Mouse (Mus musculus) C2C12 (cell line): ENCODE data around the gene Htr6. TPM values are rescaled to one million over a fixed set of nuclear protein-coding genes. Genes with fewer than 3 reads are reported as not detected.

Source experiments
- H3K27me3 ChIP-seq: one replicate; pipeline ENCODE4 v1.6.1; 2011; ENCODE audit not compliant: control insufficient read depth, insufficient read depth, insufficient read length
- H3K36me3 ChIP-seq: one replicate; pipeline ENCODE4 v1.6.1; 2011; ENCODE audit not compliant: control insufficient read depth, insufficient read depth
- H3K4me3 ChIP-seq: one replicate; pipeline ENCODE4 v1.5.1; 2011; ENCODE audit warnings: mild to moderate bottlenecking, control low read depth; ENCODE audit not compliant: poor library complexity, insufficient read depth, severe bottlenecking
- H3K79me2 ChIP-seq: one replicate; pipeline ENCODE4 v1.6.1; 2011; ENCODE audit not compliant: control insufficient read depth, insufficient read depth
- H3K79me3 ChIP-seq: one replicate; pipeline ENCODE4 v1.6.1; 2011; ENCODE audit warnings: low read depth, control low read depth
- H3ac ChIP-seq: one replicate; pipeline ENCODE3; 2011; ENCODE audit warnings: low read depth; ENCODE audit not compliant: control insufficient read depth, insufficient read length
- CEBPB ChIP-seq: IDR thresholded peaks from one replicate; pipeline ENCODE4 v1.6.1; 2011; ENCODE audit warnings: low read depth, mild to moderate bottlenecking, control low read depth, moderate library complexity
- CTCF ChIP-seq: IDR thresholded peaks from one replicate; pipeline ENCODE4 v1.5.1; 2011; ENCODE audit not compliant: control insufficient read depth, insufficient read depth, insufficient read length
- FOSL1 ChIP-seq: IDR thresholded peaks from one replicate; pipeline ENCODE4 v1.8.0; 2011; ENCODE audit warnings: mild to moderate bottlenecking, low read length; ENCODE audit not compliant: poor library complexity, insufficient read depth, severe bottlenecking
- MAX ChIP-seq: IDR thresholded peaks from one replicate; pipeline ENCODE4 v1.6.1; 2011; ENCODE audit warnings: mild to moderate bottlenecking, control low read depth
- MYOD1 ChIP-seq: IDR thresholded peaks from one replicate; pipeline ENCODE4 v1.6.1; 2011; ENCODE audit warnings: low read depth; ENCODE audit not compliant: control insufficient read depth, insufficient read length
- MYOG ChIP-seq: IDR thresholded peaks from one replicate; pipeline ENCODE4 v1.6.1; 2011; ENCODE audit not compliant: control insufficient read depth, insufficient read length; ENCODE audit errors: extremely low read depth
- USF1 ChIP-seq: IDR thresholded peaks from one replicate; pipeline ENCODE4 v1.6.1; 2011; ENCODE audit warnings: low read depth, mild to moderate bottlenecking, control low read depth, moderate library complexity
- long read RNA-seq, 2 experiments: library from polyadenylated mRNA; unstranded; transcript quantifications; one replicate each; pipeline ENCODE4 v2.0.0; 2019 to 2020
- polyA plus RNA-seq: library from polyadenylated mRNA; unstranded; fragments of >200 nt; fragmentation: generic; extraction: Trizol; gene quantifications from one replicate; pipeline ENCODE4 v1.2.1, GENCODE M21; 2012; ENCODE audit warnings: missing spikeins

Htr6 gene
- polyA plus RNA-seq: 0.02 TPM
- long read RNA-seq, experiment 1: 0 reads
- long read RNA-seq, experiment 2: 0 reads

GRCm38 (mm10) chr4:139075041-139075711 lies at the start of gene Htr6:
Gene Htr6, minus strand, starts transcription at chr4:139075570.
- Histone ChIP-seq H3ac (peak within 1 kb of the TSS; percentile 35), H3K27me3 (peaks cover 39% of the 10 kb centered on the region), H3K79me2 (no peaks in the 10 kb centered on the region), H3K36me3 (no peaks in the 10 kb centered on the region), H3K79me3 (no peaks in the 10 kb centered on the region), H3K4me3 (no peak within 1 kb of the TSS)
- TF ChIP-seq MYOD1 (no peak), MAX (no peak), FOSL1 (no peak), USF1 (no peak), CEBPB (no peak), MYOG (no peak), CTCF (no peak)

DNA sequence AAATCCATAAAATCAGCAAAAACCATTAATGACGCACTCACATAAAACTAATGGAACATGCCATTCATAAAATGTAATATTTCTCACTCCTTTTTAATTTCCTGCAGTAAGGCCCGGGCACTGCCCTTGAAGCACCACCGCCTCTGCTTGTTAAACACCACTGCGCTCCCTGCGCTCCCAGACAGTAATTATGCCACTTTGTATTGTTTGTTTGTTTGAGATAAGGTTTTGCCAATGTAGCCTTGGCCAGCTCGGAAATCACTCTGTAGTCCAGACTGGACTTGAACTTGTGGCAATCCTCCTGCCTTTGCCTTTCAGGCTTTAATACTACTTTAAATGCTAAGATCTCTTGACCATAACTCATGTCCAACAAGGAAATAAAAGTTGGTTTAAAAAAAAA lies 49.6 kb upstream of the Htr6 start:
- no peak overlapping the region for H3K4me3 ChIP-seq
- H3K79me3 ChIP-seq: peaks cover 95% of the 10 kb centered on the region

GRCm38 (mm10) chr4:139122557-139122956 lies 47.2 kb upstream of the Htr6 start:
- TF ChIP-seq FOSL1: no peak
- TF ChIP-seq MYOG: no peak
- H3K36me3 ChIP-seq: no peaks in the 10 kb centered on the region
- no peaks in the 10 kb centered on the region for H3K27me3 ChIP-seq
- H3ac ChIP-seq: no peak overlapping the region
- H3K79me3 ChIP-seq: peaks cover 96% of the 10 kb centered on the region
- peaks cover 100% of the 10 kb centered on the region for H3K79me2 ChIP-seq
- H3K4me3 ChIP-seq: no peak overlapping the region

More for the DNA sequence above, 49.6 kb upstream of the Htr6 start:
- H3K79me2 ChIP-seq: peaks cover 100% of the 10 kb centered on the region
- no peaks in the 10 kb centered on the region for H3K27me3 ChIP-seq
- no peak for TF ChIP-seq CTCF
- no peak for TF ChIP-seq USF1
- no peak for TF ChIP-seq MAX
- no peak for TF ChIP-seq CEBPB
- TF ChIP-seq MYOD1: no peak
- no peak for TF ChIP-seq FOSL1
- H3K36me3 ChIP-seq: no peaks in the 10 kb centered on the region
- no peak overlapping the region for H3ac ChIP-seq

GRCm38 (mm10) chr4:139120998-139121397 lies 45.6 kb upstream of the Htr6 start:
- Histone ChIP-seq H3K4me3 (no peak overlapping the region), H3K36me3 (no peaks in the 10 kb centered on the region), H3K79me2 (peaks cover 100% of the 10 kb centered on the region), H3K27me3 (no peaks in the 10 kb centered on the region), H3ac (no peak overlapping the region), H3K79me3 (peaks cover 95% of the 10 kb centered on the region)
- TF ChIP-seq CTCF: no peak
- no peak for TF ChIP-seq MYOG
- no peak for TF ChIP-seq CEBPB
- TF ChIP-seq FOSL1: no peak
- TF ChIP-seq MAX: no peak
- TF ChIP-seq USF1: no peak
- no peak for TF ChIP-seq MYOD1

DNA sequence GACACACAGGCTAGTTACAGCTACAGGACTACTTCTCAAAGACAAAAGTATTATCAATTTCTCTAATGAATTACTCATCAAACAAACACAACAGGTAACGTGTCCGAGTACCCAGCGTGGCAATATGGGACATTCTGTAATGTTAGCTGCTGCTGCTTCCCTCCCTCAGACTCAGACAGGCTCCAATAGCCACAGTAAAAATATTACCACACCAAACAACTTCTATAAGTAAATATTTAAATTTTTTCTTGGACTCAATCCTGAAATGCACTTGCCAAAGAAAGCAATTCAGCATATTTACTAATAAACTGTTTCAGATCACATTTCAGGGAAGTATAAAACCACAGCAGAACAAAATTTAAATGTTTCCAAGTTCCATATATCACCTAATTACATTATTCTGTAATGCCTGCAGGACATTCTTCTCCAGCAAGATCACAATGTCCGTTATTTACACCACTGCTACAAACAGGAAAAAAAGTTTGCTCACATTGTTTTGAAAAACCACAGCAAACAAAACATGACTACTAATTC lies 45.0 kb upstream of the Htr6 start:
- TF ChIP-seq CEBPB (no peak), MYOD1 (no peak), FOSL1 (no peak), CTCF (no peak), USF1 (no peak), MAX (no peak), MYOG (no peak)
- H3K27me3 ChIP-seq: no peaks in the 10 kb centered on the region
- peaks cover 94% of the 10 kb centered on the region for H3K79me3 ChIP-seq
- no peak overlapping the region for H3K4me3 ChIP-seq
- H3ac ChIP-seq: no peak overlapping the region
- H3K79me2 ChIP-seq: peaks cover 100% of the 10 kb centered on the region
- H3K36me3 ChIP-seq: no peaks in the 10 kb centered on the region
